Mouse (Mus musculus): Measurements from ENCODE around the gene Blnk.

The Blnk gene

GRCm38 (mm10) chr19:40994057-40994585 lies at the start of gene Blnk:
Blnk (minus strand) TSS chr19:40994535.
- DNase-seq (ENCODE audit: extremely low read depth, low read depth), result no peak

- DNase-seq (ENCODE audit: extremely low read depth, low read depth), result no peak
Observed at GRCm38 (mm10) chr19:41039110-41039509, 44.8 kb upstream of the Blnk start.

- no peak for DNase-seq (ENCODE audit: extremely low read depth, low read depth)
Observed at GRCm38 (mm10) chr19:41035809-41036551, 41.6 kb upstream of the Blnk start.

GRCm38 (mm10) chr19:41031869-41032268 lies 37.5 kb upstream of the Blnk start:
- DNase-seq (ENCODE audit: extremely low read depth, low read depth), result no peak

GRCm38 (mm10) chr19:41031009-41031408 lies 36.7 kb upstream of the Blnk start:
- no peak for DNase-seq (ENCODE audit: extremely low read depth, low read depth)

GRCm38 (mm10) chr19:41030161-41030560 lies 35.8 kb upstream of the Blnk start:
- DNase-seq (ENCODE audit: extremely low read depth, low read depth), result no peak

- DNase-seq (ENCODE audit: extremely low read depth, low read depth), result no peak
Observed at GRCm38 (mm10) chr19:41029219-41029618, 34.9 kb upstream of the Blnk start, which contains the start of gene Dntt. Dntt (plus strand) TSS chr19:41029275.

GRCm38 (mm10) chr19:41027601-41028000 lies 33.3 kb upstream of the Blnk start:
- DNase-seq (ENCODE audit: extremely low read depth, low read depth), result no peak

- no peak for DNase-seq (ENCODE audit: extremely low read depth, low read depth)
Observed at GRCm38 (mm10) chr19:41027024-41027423, 32.7 kb upstream of the Blnk start.

- DNase-seq (ENCODE audit: extremely low read depth, low read depth), result no peak
Observed at GRCm38 (mm10) chr19:41026551-41026950, 32.2 kb upstream of the Blnk start.

GRCm38 (mm10) chr19:41022244-41022643 lies 27.9 kb upstream of the Blnk start:
- DNase-seq (ENCODE audit: extremely low read depth, low read depth), result no peak

- no peak for DNase-seq (ENCODE audit: extremely low read depth, low read depth)
Observed at GRCm38 (mm10) chr19:41020537-41020936, 26.2 kb upstream of the Blnk start.

GRCm38 (mm10) chr19:41019164-41019675 lies 24.9 kb upstream of the Blnk start:
- no peak for DNase-seq (ENCODE audit: extremely low read depth, low read depth)

GRCm38 (mm10) chr19:41015951-41016716 lies 21.8 kb upstream of the Blnk start:
- no peak for DNase-seq (ENCODE audit: extremely low read depth, low read depth)

GRCm38 (mm10) chr19:41014003-41014402 lies 19.7 kb upstream of the Blnk start:
- DNase-seq (ENCODE audit: extremely low read depth, low read depth), result no peak

GRCm38 (mm10) chr19:41013591-41013990 lies 19.3 kb upstream of the Blnk start:
- no peak for DNase-seq (ENCODE audit: extremely low read depth, low read depth)

- no peak for DNase-seq (ENCODE audit: extremely low read depth, low read depth)
Observed at GRCm38 (mm10) chr19:41011676-41012075, 17.3 kb upstream of the Blnk start.

GRCm38 (mm10) chr19:41008674-41009395 lies 14.5 kb upstream of the Blnk start:
- no peak for DNase-seq (ENCODE audit: extremely low read depth, low read depth)

GRCm38 (mm10) chr19:41007733-41008132 lies 13.4 kb upstream of the Blnk start:
- no peak for DNase-seq (ENCODE audit: extremely low read depth, low read depth)

GRCm38 (mm10) chr19:41007326-41007725 lies 13.0 kb upstream of the Blnk start:
- no peak for DNase-seq (ENCODE audit: extremely low read depth, low read depth)

GRCm38 (mm10) chr19:41006621-41007020 lies 12.3 kb upstream of the Blnk start:
- DNase-seq (ENCODE audit: extremely low read depth, low read depth), result no peak
